Mouse (Mus musculus) CH12.LX (cell line): Measurements from ENCODE around the gene Nol10. TPM values are rescaled to one million over a fixed set of nuclear protein-coding genes. Genes with fewer than 3 reads are reported as not detected.
"Not testable (repeated sequence)": the region's sequence is repeated elsewhere in the genome, so short reads cannot be mapped to it uniquely, and the experiment has no call there.

Experiments
- DNase-seq: peaks from one replicate; pipeline ENCODE4 v3.0.0-alpha.2; 2013; ENCODE audit errors: extremely low read depth
- H3K27ac ChIP-seq: 2 replicates; pipeline ENCODE4 v1.5.1; 2012; ENCODE audit warnings: low read depth, mild to moderate bottlenecking, control low read depth, moderate library complexity; ENCODE audit not compliant: insufficient read depth
- H3K27me3 ChIP-seq: replicated peaks from 2 replicates; pipeline ENCODE3; 2012; ENCODE audit warnings: inconsistent platforms
- H3K36me3 ChIP-seq, 2 experiments: replicated peaks in 1 of 2; 2 replicates each; pipeline versions ENCODE3 to v1.6.1; 2012; ENCODE audit warnings: inconsistent platforms in 1 of 2, low read length in 1 of 2, mild to moderate bottlenecking in 1 of 2, mixed read lengths in 1 of 2, moderate library complexity in 1 of 2; ENCODE audit not compliant: control insufficient read depth in 1 of 2, insufficient read depth in 1 of 2
- H3K4me1 ChIP-seq, 2 experiments: 2 replicates each; pipeline ENCODE4 v1.6.1; 2012; ENCODE audit warnings: inconsistent platforms in 1 of 2, moderate library complexity in 1 of 2; ENCODE audit not compliant: insufficient read depth in 2 of 2, control insufficient read depth in 1 of 2
- H3K4me2 ChIP-seq: 2 replicates; pipeline ENCODE4 v1.6.1; 2012; ENCODE audit warnings: low read depth, mild to moderate bottlenecking, control low read depth; ENCODE audit not compliant: poor library complexity, insufficient read depth, severe bottlenecking
- H3K4me3 ChIP-seq, 3 experiments: fragments of 150-350 bp in 1 of 3; sonication (generic) in 1 of 3; replicated peaks in 1 of 3; 2 replicates each; pipeline versions ENCODE3 to v1.5.1; 2011 to 2012; ENCODE audit warnings: low read depth in 2 of 3, low read length in 2 of 3, mild to moderate bottlenecking in 2 of 3, moderate library complexity in 2 of 3, control low read depth in 1 of 3, improper control_type of control experiment in 1 of 3, inconsistent platforms in 1 of 3, mixed read lengths in 1 of 3; ENCODE audit not compliant: poor library complexity in 1 of 3
- H3K79me2 ChIP-seq: replicated peaks from 2 replicates; pipeline ENCODE4 v1.6.1; 2012; ENCODE audit warnings: mild to moderate bottlenecking, moderate library complexity; ENCODE audit not compliant: control insufficient read depth, poor library complexity, insufficient read depth, severe bottlenecking; ENCODE audit errors: extremely low read depth
- H3K9ac ChIP-seq: 2 replicates; pipeline ENCODE4 v1.6.1; 2012; ENCODE audit warnings: low read depth, mild to moderate bottlenecking, control low read depth, moderate library complexity; ENCODE audit not compliant: insufficient read depth
- H3K9me3 ChIP-seq: replicated peaks from 2 replicates; pipeline ENCODE3; 2012; ENCODE audit warnings: low read length, inconsistent platforms, mixed read lengths
- CHD1 ChIP-seq: IDR thresholded peaks from 2 replicates; pipeline ENCODE4 v1.6.1; 2012; ENCODE audit warnings: low read depth, low read length, improper control_type of control experiment, inconsistent platforms
- CTCF ChIP-seq, 2 experiments: IDR thresholded peaks in 1 of 2; conservative IDR thresholded peaks in 1 of 2; 2 replicates each; pipeline ENCODE4 v1.5.1; 2011 to 2012; ENCODE audit warnings: low read depth in 2 of 2, low read length in 2 of 2, improper control_type of control experiment in 1 of 2, inconsistent platforms in 1 of 2, mild to moderate bottlenecking in 1 of 2, moderate library complexity in 1 of 2
- E2F4 ChIP-seq: IDR thresholded peaks from 2 replicates; pipeline ENCODE4 v1.6.1; 2011; ENCODE audit warnings: low read depth, low read length, improper control_type of control experiment; ENCODE audit not compliant: insufficient replicate concordance
- EP300 ChIP-seq: IDR thresholded peaks from 2 replicates; pipeline ENCODE4 v1.6.1; 2011; ENCODE audit warnings: low read length, improper control_type of control experiment
- ETS1 ChIP-seq: conservative IDR thresholded peaks from 2 replicates; pipeline ENCODE4 v1.6.1; 2012; ENCODE audit warnings: low read depth, mild to moderate bottlenecking, inconsistent platforms, low read length, improper control_type of control experiment, moderate library complexity
- HCFC1 ChIP-seq: IDR thresholded peaks from 2 replicates; pipeline ENCODE4 v1.6.1; 2012; ENCODE audit warnings: low read depth, mild to moderate bottlenecking, inconsistent platforms, low read length, improper control_type of control experiment
- JUND ChIP-seq: conservative IDR thresholded peaks from 2 replicates; pipeline ENCODE4 v1.6.1; 2011; ENCODE audit warnings: low read depth, low read length, improper control_type of control experiment
- KAT2A ChIP-seq: IDR thresholded peaks from 2 replicates; pipeline ENCODE4 v1.6.1; 2012; ENCODE audit warnings: low read length, improper control_type of control experiment, inconsistent platforms; ENCODE audit not compliant: insufficient replicate concordance
- MAX ChIP-seq: IDR thresholded peaks from 2 replicates; pipeline ENCODE4 v1.6.1; 2011; ENCODE audit warnings: low read length, improper control_type of control experiment
- MEF2A ChIP-seq: IDR thresholded peaks from 2 replicates; pipeline ENCODE4 v1.6.1; 2014; ENCODE audit warnings: low read depth, mild to moderate bottlenecking, inconsistent platforms, low read length, improper control_type of control experiment, borderline replicate concordance
- POLR2AphosphoS2 ChIP-seq: IDR thresholded peaks from 2 replicates; pipeline ENCODE4 v1.6.1; 2011; ENCODE audit warnings: low read depth, low read length, improper control_type of control experiment
- RAD21 ChIP-seq: IDR thresholded peaks from 2 replicates; pipeline ENCODE4 v1.6.1; 2011; ENCODE audit warnings: low read depth, mild to moderate bottlenecking, low read length, improper control_type of control experiment, moderate library complexity
- SIN3A ChIP-seq: IDR thresholded peaks from 2 replicates; pipeline ENCODE4 v1.6.1; 2012; ENCODE audit warnings: low read length, improper control_type of control experiment, inconsistent platforms
- SMC3 ChIP-seq: IDR thresholded peaks from 2 replicates; pipeline ENCODE4 v1.6.1; 2011; ENCODE audit warnings: low read depth, low read length, improper control_type of control experiment
- TBP ChIP-seq: conservative IDR thresholded peaks from 2 replicates; pipeline ENCODE4 v1.6.1; 2011; ENCODE audit warnings: low read depth, low read length, improper control_type of control experiment
- USF1 ChIP-seq: IDR thresholded peaks from 2 replicates; pipeline ENCODE4 v1.6.1; 2014; ENCODE audit warnings: low read depth, mild to moderate bottlenecking, inconsistent platforms, low read length, improper control_type of control experiment
- ZC3H11A ChIP-seq: IDR thresholded peaks from 2 replicates; pipeline ENCODE4 v1.6.1; 2012; ENCODE audit warnings: low read depth, mild to moderate bottlenecking, inconsistent platforms, low read length, improper control_type of control experiment
- ZMIZ1 ChIP-seq: IDR thresholded peaks from 2 replicates; pipeline ENCODE4 v1.6.1; 2012; ENCODE audit warnings: low read depth, mild to moderate bottlenecking, inconsistent platforms, low read length, improper control_type of control experiment
- dilution Hi-C: fragments of 300-500 bp; cut with MboI; formaldehyde crosslinking; loops from 2 replicates; pipeline ENCODE4 v1.14.3; 2020; ENCODE audit warnings: low sequenced_read_pairs; ENCODE audit not compliant: extremely low pct_unique_long_range_greater_than_20kb, extremely low pct_ligation_motif_present
- in situ Hi-C: fragments of 300-500 bp; cut with MboI; formaldehyde crosslinking; loops from 3 replicates; pipeline ENCODE4 v1.14.3; 2019; ENCODE audit warnings: low sequenced_read_pairs, low pct_ligation_motif_present, low pct_unique_long_range_greater_than_20kb, mixed read lengths
- polyA plus RNA-seq: library from polyadenylated mRNA; unstranded; fragments of >175 nt; gene quantifications from 2 replicates; pipeline ENCODE4 v1.2.1, GENCODE M21; 2012; ENCODE audit warnings: low read depth; ENCODE audit not compliant: insufficient read length
- total RNA-seq, 2 experiments: library from RNA; depleted of rRNA; stranded (reverse); fragments of 300-350 nt in 1 of 2; fragments of >200 nt in 1 of 2; gene quantifications; 2 replicates each; pipeline ENCODE4 v1.2.3; 2012 to 2014

The Nol10 gene
- total and polyA plus RNA-seq, 3 experiments, result 10.9 to 65.8 (median 14.5) TPM

- H3K4me2 ChIP-seq, result no peak overlapping the region
- in situ Hi-C loops (no loop called here), dilution Hi-C loops (no loop called here)
- H3K27ac ChIP-seq, result no peak overlapping the region
- no peak for TF ChIP-seq TBP
- TF ChIP-seq MEF2A, result no peak
- no peak for TF ChIP-seq MAX
- no peak for TF ChIP-seq USF1
- no peak for TF ChIP-seq JUND
- no peak for TF ChIP-seq EP300
- TF ChIP-seq SIN3A, result no peak
- no peak for TF ChIP-seq RAD21
- TF ChIP-seq ZMIZ1, result no peak
- no peak for TF ChIP-seq KAT2A
- TF ChIP-seq HCFC1, result no peak
- no peak for TF ChIP-seq POLR2AphosphoS2
- no peak for TF ChIP-seq ZC3H11A
- TF ChIP-seq ETS1, result no peak
- TF ChIP-seq CTCF (conservative IDR thresholded peaks at IDR 0.05 in 1 of 2, IDR thresholded peaks at IDR 0.05 in 1 of 2; ENCODE audit: low read depth in 2 of 2, low read length in 2 of 2), result no peak
- no peak for TF ChIP-seq E2F4
- no peak for TF ChIP-seq CHD1
- TF ChIP-seq SMC3, result no peak
- H3K79me2 ChIP-seq, result no peaks in the 10 kb centered on the region
- no peaks in the 10 kb centered on the region for H3K27me3 ChIP-seq
- no peak overlapping the region for H3K9ac ChIP-seq
- no peak for DNase-seq
- H3K36me3 ChIP-seq, result no peaks in the 10 kb centered on the region
- no peaks in the 10 kb centered on the region for H3K9me3 ChIP-seq
- peaks cover 19 to 70% of the 10 kb centered on the region in 2 experiments for H3K4me1 ChIP-seq
- no peak overlapping the region for H3K4me3 ChIP-seq
These were observed 121.6 kb downstream of the Nol10 start for GRCm38 (mm10) chr12:17469869-17470268.

- H3K4me2 ChIP-seq, H3K9ac ChIP-seq, H3K27ac ChIP-seq, H3K36me3 ChIP-seq, H3K4me3 ChIP-seq, H3K79me2 ChIP-seq, H3K27me3 ChIP-seq, dilution Hi-C loops, DNase-seq, in situ Hi-C loops, H3K9me3 ChIP-seq: not testable (repeated sequence)
- H3K4me1 ChIP-seq, result peaks cover 19 to 74% of the 10 kb centered on the region in 2 experiments
These were observed 122.3 kb downstream of the Nol10 start for GRCm38 (mm10) chr12:17470528-17470927.
